Mouse (Mus musculus) lung, embryonic 15.5 days (tissue): ENCODE results near the gene Arid1b. TPM values are rescaled to one million over a fixed set of nuclear protein-coding genes. Genes with fewer than 3 reads are reported as not detected.

Experiments used
- ATAC-seq: fragments of 200-750 bp; cut with Nextera tagmentation; 2 replicates; pipeline ENCODE4 v1.8.0; 2017; ENCODE audit warnings: moderate number of reproducible peaks, borderline replicate concordance; ENCODE audit not compliant: low FRiP score, low TSS enrichment; ENCODE audit errors: extremely low read depth
- H3K27ac ChIP-seq: fragments of 300-500 bp; sonication (generic); 2 replicates; pipeline ENCODE4 v1.5.1; 2015; ENCODE audit warnings: moderate library complexity, mild to moderate bottlenecking, inconsistent platforms
- H3K27me3 ChIP-seq: fragments of 300-500 bp; sonication (generic); 2 replicates; pipeline ENCODE4 v1.6.1; 2015; ENCODE audit warnings: inconsistent platforms
- H3K36me3 ChIP-seq: fragments of 300-500 bp; sonication (generic); 2 replicates; pipeline ENCODE4 v1.6.1; 2015; ENCODE audit warnings: inconsistent platforms
- H3K4me1 ChIP-seq: fragments of 300-500 bp; sonication (generic); 2 replicates; pipeline ENCODE4 v1.6.1; 2015; ENCODE audit warnings: inconsistent platforms
- H3K4me2 ChIP-seq: fragments of 300-500 bp; sonication (generic); 2 replicates; pipeline ENCODE4 v1.6.1; 2015; ENCODE audit warnings: inconsistent platforms, mild to moderate bottlenecking, moderate library complexity
- H3K4me3 ChIP-seq: fragments of 300-500 bp; sonication (generic); 2 replicates; pipeline ENCODE4 v1.5.1; 2015; ENCODE audit warnings: mild to moderate bottlenecking, inconsistent platforms
- H3K9ac ChIP-seq: fragments of 300-500 bp; sonication (generic); 2 replicates; pipeline ENCODE4 v1.6.1; 2015; ENCODE audit warnings: inconsistent platforms
- H3K9me3 ChIP-seq: fragments of 300-500 bp; sonication (generic); 2 replicates; pipeline ENCODE4 v1.6.1; 2016; ENCODE audit warnings: inconsistent platforms
- WGBS: fragments of 180-500 bp; shearing (Covaris S2); methylation state at CpG from one replicate; pipeline ENCODE4 v1.1.7; 2015; 5-methylcytosine and 5-hydroxymethylcytosine counted together
- polyA plus RNA-seq: library from polyadenylated mRNA; unstranded; fragments of >200 nt; fragmentation: Nextera tagmentation; extraction: Ambion mirVana; gene quantifications from 2 replicates; pipeline ENCODE4 v1.2.1, GENCODE M21; 2015

Gene Arid1b
- polyA plus RNA-seq, 1 experiment from 2014 or later, result 10.5 TPM

DNA sequence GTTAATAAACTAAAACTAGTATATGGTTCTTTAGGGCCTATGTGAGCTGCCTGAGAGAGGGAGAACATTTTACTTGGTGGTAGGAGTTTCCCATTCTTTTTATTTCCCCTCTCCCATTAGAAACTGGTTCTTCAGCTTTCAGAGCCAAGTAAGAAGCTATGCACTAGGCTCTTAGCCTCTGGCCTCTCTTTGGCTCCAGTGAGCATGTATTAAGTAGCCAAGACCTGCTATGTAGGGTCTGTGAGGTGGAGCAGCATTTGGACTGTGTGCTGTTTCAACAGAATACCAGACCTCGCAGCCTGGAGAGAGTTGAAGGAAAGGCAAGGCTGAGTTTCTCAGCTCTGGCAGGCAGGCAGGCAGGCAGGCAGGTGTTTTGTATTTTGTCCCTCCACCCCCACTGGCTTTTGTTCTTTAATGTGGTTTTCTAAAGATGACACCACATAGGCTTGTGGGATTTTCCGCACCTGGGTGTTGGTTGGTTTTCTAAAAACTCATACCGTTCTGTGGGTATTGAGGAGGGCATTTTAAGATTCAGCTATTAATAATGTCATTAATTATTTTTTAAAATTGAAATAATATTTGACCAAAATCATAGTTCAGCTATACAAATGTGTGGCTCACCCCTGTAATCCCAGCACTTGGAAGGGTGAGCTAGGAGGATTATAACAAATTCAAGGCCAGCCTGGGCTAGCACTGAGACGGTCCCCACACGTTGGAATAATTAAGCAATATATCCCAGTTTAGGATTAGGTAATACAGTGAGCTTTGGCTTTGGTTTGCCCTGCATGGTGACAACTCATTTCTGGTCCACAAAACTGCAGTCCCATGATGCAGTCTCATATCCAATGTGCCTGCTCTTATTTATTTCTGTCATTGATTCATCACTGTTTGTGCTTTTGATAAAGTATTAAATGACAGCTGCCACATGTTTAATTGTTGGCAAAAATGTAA lies 132.0 kb downstream of the Arid1b start:
- peak; percentile 83 for ATAC-seq
- 74% methylated on average over 5 of the region's 5 CpGs for WGBS
- Histone ChIP-seq H3K27me3 (no peaks in the 10 kb centered on the region), H3K27ac (peak overlapping the region; percentile 90), H3K4me1 (peaks cover 50% of the 10 kb centered on the region), H3K36me3 (no peaks in the 10 kb centered on the region), H3K9ac (no peak overlapping the region), H3K4me2 (0 out of 2 replicates have a peak overlapping the region, but pooled peaks have one; percentile 14), H3K9me3 (no peaks in the 10 kb centered on the region), H3K4me3 (no peak overlapping the region)

DNA sequence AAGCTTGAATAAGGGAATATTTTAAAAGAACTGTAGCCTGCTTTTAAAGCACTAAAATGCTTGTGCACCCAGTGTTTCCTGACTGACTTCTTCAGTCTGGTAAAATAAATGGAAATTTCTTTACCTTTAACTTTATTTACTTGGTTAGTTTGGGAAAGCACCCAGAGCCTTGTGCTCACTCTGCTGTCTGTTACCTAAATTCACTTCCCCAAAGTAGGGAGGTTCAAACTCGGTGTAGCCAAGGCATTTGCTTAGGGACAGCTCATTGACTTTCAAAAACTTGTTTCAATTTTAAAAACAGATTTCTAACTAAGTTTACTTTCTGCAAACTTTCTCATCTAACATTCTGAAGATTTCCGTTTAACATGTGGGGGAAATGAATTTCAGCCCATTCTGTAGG lies 135.5 kb downstream of the Arid1b start:
- Histone ChIP-seq H3K27me3 (no peaks in the 10 kb centered on the region), H3K4me3 (no peak overlapping the region), H3K36me3 (no peaks in the 10 kb centered on the region), H3K9ac (no peak overlapping the region), H3K4me1 (peaks cover 27% of the 10 kb centered on the region), H3K9me3 (no peaks in the 10 kb centered on the region), H3K4me2 (no peak overlapping the region), H3K27ac (no peak overlapping the region)
- ATAC-seq, result no peak
- WGBS, result 73% methylated on average over 2 of the region's 2 CpGs

DNA sequence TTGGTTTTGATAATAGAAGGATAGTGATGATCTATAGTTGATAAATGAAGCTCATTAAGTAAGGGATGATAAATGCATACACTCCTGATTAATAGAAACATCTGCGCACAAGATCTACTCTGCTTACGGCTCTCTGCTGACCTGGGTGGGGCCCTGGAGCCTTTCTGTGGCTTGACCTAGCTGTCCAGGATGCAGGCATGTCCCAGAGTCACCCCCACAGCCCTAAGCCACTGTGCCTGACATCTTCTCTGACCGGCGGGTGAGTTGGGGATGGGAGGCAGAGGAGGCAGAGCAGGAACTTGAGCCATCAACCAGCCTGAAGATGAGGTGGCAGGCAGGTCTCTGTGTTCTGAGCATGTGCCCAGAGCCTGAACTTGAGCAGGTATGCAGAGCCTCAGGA lies 136.0 kb downstream of the Arid1b start:
- Histone ChIP-seq H3K4me3 (no peak overlapping the region), H3K9ac (no peak overlapping the region)
- WGBS, result 85% methylated on average over 4 of the region's 4 CpGs

DNA sequence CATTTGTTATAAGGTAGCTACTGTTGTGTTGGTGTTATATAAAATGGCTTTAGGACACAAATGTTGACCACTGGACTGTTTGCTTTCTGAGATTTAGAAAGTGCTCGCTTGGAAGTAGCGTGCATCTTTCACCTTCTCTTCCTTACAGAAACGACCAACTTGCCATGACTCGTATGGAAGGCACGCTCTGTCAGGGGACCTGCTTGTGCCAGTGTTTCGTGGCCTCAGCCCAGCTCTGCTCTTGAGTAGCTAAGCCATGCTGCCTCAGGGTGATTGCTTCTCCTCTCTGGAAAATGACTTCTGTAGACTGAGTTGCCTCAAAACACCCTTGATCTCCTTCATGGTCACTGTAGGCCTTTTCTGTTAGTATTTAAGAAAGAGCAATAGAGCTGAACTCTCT lies 137.6 kb downstream of the Arid1b start:
- no peaks in the 10 kb centered on the region for H3K9me3 ChIP-seq
- H3K4me3 ChIP-seq, result no peak overlapping the region
- H3K9ac ChIP-seq, result no peak overlapping the region
- no peaks in the 10 kb centered on the region for H3K27me3 ChIP-seq
- H3K36me3 ChIP-seq, result no peaks in the 10 kb centered on the region
- H3K4me1 ChIP-seq, result peaks cover 9% of the 10 kb centered on the region; the same call in 1 of the 2 replicates
- ATAC-seq, result no peak
- no peak overlapping the region for H3K4me2 ChIP-seq
- H3K27ac ChIP-seq, result no peak overlapping the region
- 91% methylated on average over 6 of the region's 6 CpGs for WGBS

More for the DNA sequence above, 136.0 kb downstream of the Arid1b start:
- no peaks in the 10 kb centered on the region for H3K9me3 ChIP-seq
- ATAC-seq, result no peak
- H3K27ac ChIP-seq, result no peak overlapping the region
- H3K4me2 ChIP-seq, result no peak overlapping the region
- H3K36me3 ChIP-seq, result no peaks in the 10 kb centered on the region
- H3K4me1 ChIP-seq, result peaks cover 23% of the 10 kb centered on the region
- no peaks in the 10 kb centered on the region for H3K27me3 ChIP-seq

DNA sequence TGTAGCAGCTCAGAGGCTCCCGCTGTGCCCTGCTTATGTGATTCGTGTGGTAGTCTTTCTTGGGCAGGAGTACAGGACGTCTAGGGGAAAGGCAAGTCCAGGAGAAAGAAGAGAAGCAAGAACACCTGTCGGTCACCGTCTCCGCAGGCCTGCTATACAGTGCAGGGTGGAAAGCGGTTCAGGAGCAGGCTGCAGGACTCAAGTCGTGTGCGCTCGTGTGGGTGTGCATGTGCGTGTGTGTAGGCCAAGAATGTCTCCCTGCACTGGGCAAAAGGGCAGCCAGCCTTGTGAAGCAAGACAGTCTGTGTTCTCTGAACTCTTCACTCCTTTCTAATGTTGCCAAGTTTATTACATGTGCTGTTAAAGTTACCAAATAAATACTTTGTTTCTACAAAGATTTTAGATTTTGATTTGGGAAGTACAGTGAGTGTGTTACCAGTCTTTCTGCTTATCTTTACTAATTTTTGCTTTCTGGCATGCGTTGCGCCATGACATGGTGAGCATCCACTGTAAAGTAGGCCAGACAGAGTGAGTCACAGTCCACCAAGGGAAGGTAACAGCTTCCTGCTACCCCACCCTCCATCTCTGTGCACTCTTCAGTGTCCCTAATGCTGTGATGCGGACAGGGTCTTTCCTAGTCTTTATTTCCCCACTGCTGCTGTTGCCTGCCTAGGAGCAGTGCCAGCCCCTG lies 138.3 kb downstream of the Arid1b start:
- H3K4me1 ChIP-seq, result peaks cover 2% of the 10 kb centered on the region; the same call in 1 of the 2 replicates
- H3K4me3 ChIP-seq, result no peak overlapping the region
- no peak overlapping the region for H3K4me2 ChIP-seq
- ATAC-seq, result no peak
- no peaks in the 10 kb centered on the region for H3K36me3 ChIP-seq
- H3K9ac ChIP-seq, result no peak overlapping the region
- 88% methylated on average over 14 of the region's 14 CpGs for WGBS
- H3K9me3 ChIP-seq, result no peaks in the 10 kb centered on the region
- H3K27me3 ChIP-seq, result no peaks in the 10 kb centered on the region
- no peak overlapping the region for H3K27ac ChIP-seq

GRCm38 (mm10) chr17:5132987-5133355 lies 138.8 kb downstream of the Arid1b start:
- H3K9ac ChIP-seq, result no peak overlapping the region
- no peaks in the 10 kb centered on the region for H3K27me3 ChIP-seq
- ATAC-seq, result no peak
- no peaks in the 10 kb centered on the region for H3K9me3 ChIP-seq
- peaks cover 4% of the 10 kb centered on the region for H3K4me1 ChIP-seq
- 85% methylated on average over 7 of the region's 7 CpGs for WGBS
- no peak overlapping the region for H3K4me3 ChIP-seq
- H3K36me3 ChIP-seq, result no peaks in the 10 kb centered on the region
- no peak overlapping the region for H3K27ac ChIP-seq
- no peak overlapping the region for H3K4me2 ChIP-seq

GRCm38 (mm10) chr17:5133831-5134230 lies 139.7 kb downstream of the Arid1b start:
- ATAC-seq, result no peak
- no peak overlapping the region for H3K9ac ChIP-seq
- 68% methylated on average over 8 of the region's 8 CpGs for WGBS

DNA sequence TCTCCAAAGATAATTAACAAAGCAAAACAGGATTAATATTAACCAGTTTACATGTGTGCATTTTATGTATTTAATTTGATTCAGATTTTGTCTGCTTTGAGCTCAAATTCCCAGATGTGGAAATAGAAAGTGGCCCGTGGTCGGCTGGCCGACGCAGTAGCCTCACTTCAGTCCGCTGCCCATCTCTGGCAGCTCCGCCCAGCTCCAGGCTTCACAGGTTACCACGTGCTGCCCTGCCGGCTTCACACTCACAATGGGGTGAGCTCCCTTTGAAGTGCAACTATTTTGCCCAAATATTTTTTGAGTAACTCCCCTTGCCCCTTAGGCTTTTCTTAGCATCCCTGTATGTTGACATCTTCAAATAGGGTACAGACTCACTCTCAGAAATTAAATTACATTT lies 140.1 kb downstream of the Arid1b start:
- no peak for ATAC-seq
- 56% methylated on average over 8 of the region's 8 CpGs for WGBS

More at GRCm38 (mm10) chr17:5133831-5134230, 139.7 kb downstream of the Arid1b start:
- H3K27ac ChIP-seq, result no peak overlapping the region
- H3K4me3 ChIP-seq, result no peak overlapping the region
- H3K4me1 ChIP-seq, result peaks cover 13% of the 10 kb centered on the region
- no peak overlapping the region for H3K4me2 ChIP-seq
- H3K9me3 ChIP-seq, result no peaks in the 10 kb centered on the region
- H3K27me3 ChIP-seq, result no peaks in the 10 kb centered on the region
- H3K36me3 ChIP-seq, result no peaks in the 10 kb centered on the region

DNA sequence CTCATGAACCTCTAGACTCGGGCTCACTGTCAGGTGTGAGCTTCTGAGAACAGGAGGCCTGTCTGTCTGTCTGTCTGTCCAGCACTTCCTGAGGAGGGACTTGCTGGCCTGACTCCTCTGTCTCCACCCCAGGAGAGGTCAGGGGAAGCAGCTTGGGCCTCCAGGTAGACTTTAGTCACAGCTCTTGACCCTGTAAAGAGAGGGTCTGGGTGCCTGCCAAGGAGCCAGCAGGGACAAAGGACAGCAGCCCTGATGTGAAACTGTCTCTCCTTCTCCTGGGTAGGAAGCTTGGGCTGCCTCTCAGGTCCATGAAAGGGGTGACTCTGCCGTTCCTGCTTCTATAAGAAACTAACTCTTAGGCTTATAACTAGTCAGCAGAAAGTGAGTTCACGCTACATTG lies 143.8 kb downstream of the Arid1b start:
- H3K9me3 ChIP-seq, result no peaks in the 10 kb centered on the region
- WGBS, result 58% methylated on average over 3 of the region's 3 CpGs
- ATAC-seq, result no peak
- no peaks in the 10 kb centered on the region for H3K36me3 ChIP-seq
- peak overlapping the region; percentile 56 for H3K27ac ChIP-seq
- no peak overlapping the region for H3K4me2 ChIP-seq
- no peaks in the 10 kb centered on the region for H3K27me3 ChIP-seq
- H3K4me1 ChIP-seq, result peaks cover 25% of the 10 kb centered on the region
- H3K9ac ChIP-seq, result no peak overlapping the region
- H3K4me3 ChIP-seq, result no peak overlapping the region

More for the DNA sequence above, 140.1 kb downstream of the Arid1b start:
- no peak overlapping the region for H3K9ac ChIP-seq
- peaks cover 17% of the 10 kb centered on the region for H3K4me1 ChIP-seq
- no peaks in the 10 kb centered on the region for H3K9me3 ChIP-seq
- no peak overlapping the region for H3K4me3 ChIP-seq
- H3K27ac ChIP-seq, result no peak overlapping the region
- H3K4me2 ChIP-seq, result no peak overlapping the region
- no peaks in the 10 kb centered on the region for H3K27me3 ChIP-seq
- no peaks in the 10 kb centered on the region for H3K36me3 ChIP-seq

GRCm38 (mm10) chr17:5138641-5139205 lies 144.6 kb downstream of the Arid1b start:
- Histone ChIP-seq H3K27me3 (no peaks in the 10 kb centered on the region), H3K4me3 (no peak overlapping the region), H3K4me1 (peaks cover 30% of the 10 kb centered on the region), H3K9ac (no peak overlapping the region), H3K4me2 (peak overlapping the region; percentile 10; the same call in 1 of the 2 replicates), H3K27ac (peak overlapping the region; percentile 47), H3K9me3 (no peaks in the 10 kb centered on the region), H3K36me3 (no peaks in the 10 kb centered on the region)
- ATAC-seq, result peak; percentile 76
- WGBS, result 11% methylated on average over 8 of the region's 8 CpGs

GRCm38 (mm10) chr17:5139553-5139952 lies 145.4 kb downstream of the Arid1b start:
- no peak for ATAC-seq
- Histone ChIP-seq H3K36me3 (no peaks in the 10 kb centered on the region), H3K4me1 (peaks cover 32% of the 10 kb centered on the region), H3K9ac (no peak overlapping the region), H3K27ac (peak overlapping the region; percentile 44; the same call in 1 of the 2 replicates), H3K4me2 (0 out of 2 replicates have a peak overlapping the region, but pooled peaks have one; percentile 10), H3K4me3 (no peak overlapping the region), H3K9me3 (no peaks in the 10 kb centered on the region), H3K27me3 (no peaks in the 10 kb centered on the region)
- 28% methylated on average over 8 of the region's 8 CpGs for WGBS
